Mouse (Mus musculus) left cerebral cortex, adult 8-10 months (tissue): ENCODE measurements at regions not wholly inside any gene's neighbourhood (a gene's known extent, or its start where the extent isn't known, plus 50 kb on each side); places are given as distances from the start of the nearest gene placed in this dataset.

Experiments
- DNase-seq, 2 experiments: peaks; one replicate each; pipeline ENCODE4 v3.0.0; 2022; ENCODE audit warnings: low spot score in 2 of 2

DNA sequence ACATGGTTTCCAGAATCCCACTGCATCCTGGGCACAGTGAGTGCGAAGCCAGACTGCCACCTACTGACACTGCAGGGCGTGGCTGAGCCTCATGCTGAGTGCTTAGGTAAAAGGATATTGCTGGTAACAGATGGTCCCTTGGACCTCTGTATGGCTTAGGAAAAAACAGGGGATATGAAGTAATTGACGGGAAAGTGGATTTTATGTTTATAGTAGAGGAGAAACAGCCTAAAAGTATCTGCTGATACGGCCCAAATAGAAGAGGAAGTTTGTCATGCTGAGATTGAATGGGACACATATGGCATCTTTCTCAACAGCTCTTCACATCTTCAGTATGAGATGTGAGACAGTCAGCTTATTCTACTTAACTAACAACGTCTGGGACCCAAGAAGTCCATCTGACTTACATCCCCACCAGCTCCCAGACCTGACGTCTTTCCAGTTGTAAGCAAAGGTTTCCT, 182.1 kb downstream of the Rap2a start:
- no peak for DNase-seq

DNA sequence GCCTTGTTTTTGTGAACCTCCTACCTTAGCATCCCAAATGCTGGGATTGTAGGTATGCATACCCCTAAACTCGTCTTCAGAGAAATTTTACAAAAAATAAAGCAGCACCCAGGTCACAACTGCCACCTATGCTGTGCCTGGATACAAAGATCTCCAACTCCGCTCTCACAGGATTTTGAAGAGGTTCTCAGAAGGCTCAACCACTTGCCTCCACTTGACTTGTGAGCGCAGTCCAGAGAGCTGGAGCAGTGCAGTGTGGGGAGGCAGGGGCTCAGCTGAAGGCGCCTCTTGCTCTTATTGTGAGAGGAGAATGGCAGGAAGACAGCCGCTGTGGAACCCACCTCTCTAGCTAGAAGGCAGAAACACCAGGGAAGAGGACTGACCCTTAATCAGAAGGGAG, 182.9 kb downstream of the Rap2a start:
- DNase-seq = no peak

DNA sequence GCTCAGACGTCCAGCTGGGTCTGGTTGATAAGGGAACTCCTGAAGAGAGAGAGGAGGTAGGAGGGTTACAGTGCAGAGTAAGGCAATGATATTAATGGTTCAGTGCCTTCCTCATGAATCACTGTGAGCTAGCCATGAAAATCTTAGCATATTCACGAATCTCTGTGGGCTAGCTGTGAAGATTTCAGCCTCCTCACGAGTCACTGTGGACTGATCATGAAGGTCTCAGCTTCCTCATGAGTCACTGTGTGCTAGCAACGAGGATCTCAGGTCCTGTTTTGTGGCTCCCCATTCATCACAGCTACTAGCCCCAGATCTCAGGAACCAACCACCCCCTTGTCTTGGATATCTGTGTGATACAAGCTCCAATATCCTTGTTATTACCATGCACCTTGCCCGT, 191.4 kb downstream of the Rap2a start:
- peak in 1 of 2 experiments; percentile 31 for DNase-seq

DNA sequence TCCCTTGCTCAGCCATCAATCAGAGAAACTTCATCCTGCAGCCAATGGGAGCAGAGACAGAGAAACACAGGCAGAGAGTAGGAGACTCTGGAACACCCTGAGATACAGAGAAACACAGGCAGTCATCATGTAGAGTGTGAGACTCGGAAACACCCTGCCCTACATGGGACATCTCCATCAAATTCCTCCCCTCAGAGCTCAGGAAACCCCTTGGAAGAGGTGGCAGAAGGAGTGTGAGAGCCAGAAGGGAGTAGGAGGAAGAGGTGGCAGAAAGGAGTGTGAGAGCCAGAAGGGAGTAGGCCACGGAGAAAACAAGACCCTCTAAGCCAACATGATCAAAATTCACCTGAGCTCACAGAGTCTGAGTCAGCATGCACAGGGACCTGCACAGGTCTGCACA, 197.5 kb downstream of the Rap2a start:
- DNase-seq = no peak

DNA sequence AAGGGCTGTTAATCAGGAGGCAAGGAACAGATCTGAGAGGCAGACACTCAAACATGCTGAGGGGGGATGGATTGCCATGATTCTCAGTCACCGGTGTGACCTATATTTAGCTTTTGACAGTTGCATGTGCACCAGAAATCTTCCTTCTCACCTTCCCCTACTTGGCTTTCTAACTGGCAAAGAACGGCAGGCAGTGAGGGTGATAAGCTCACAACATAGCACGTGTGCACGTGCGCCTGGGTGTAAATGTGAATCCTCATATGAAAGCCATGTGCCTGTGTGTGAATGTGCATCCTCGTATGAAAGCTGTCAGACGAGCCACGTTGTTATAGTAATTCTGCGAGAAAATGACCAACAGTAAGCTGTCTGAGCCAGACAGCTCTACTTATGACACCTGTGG, 200.3 kb downstream of the Rap2a start:
- peak in 1 of 2 experiments; percentile 39 for DNase-seq

DNA sequence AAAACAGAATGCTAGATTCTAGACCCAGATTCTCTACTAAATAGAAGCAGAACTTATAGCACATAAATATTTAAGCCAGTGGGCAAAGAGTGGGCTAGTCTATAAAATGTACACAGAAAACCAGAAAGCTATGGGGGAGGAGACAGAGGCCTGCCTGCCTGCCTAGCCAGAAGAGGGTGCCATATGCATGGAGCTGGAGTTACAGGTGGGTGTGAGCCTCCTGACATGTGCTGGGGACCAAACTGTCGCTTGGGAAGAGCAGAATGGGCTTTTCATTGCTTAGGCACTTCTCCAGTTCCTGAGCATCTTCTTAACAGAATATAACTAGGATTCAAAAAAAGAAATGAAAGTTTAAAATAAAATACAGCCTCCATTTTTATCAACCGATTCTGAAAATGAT, 200.8 kb downstream of the Rap2a start:
- DNase-seq = peak in 1 of 2 experiments; percentile 36

DNA sequence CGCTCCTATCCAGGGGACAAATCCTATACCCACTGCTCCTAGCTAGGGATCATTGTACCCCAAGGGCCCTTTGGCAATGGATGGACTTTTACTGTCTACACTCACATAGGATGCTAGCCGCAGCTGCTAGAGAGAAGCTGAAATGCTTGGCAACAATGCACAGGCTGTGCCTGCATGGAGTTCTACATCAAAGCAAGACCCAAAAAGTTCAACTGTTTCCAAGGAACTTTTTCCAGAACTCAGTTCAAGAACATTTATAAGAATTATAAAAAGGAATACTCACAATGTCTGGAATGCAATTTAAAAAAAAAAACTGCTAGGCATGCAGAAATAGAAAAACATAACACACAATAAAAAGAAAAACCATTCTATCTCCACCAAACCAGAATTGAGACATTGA, 202.0 kb downstream of the Rap2a start:
- DNase-seq = no peak

DNA sequence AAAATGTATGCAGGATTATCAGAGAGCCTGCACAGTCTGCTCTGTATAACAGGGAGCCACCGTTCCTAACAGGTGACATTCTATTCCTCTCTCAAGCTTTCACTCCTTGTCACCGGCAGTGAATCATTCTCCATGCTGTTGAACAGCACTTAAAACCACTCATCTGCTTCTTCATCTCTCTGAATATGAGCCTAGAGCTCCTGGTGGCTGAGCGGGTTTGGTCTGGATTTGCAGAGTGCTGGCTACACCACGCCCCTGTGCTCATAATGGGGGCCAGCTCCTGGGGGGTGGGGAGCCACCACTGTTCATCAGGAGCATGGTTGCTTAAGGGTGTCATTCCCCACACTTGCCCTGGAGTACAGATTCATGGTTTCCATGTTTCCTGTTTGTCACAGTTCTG, 207.0 kb downstream of the Rap2a start:
- DNase-seq = no peak

DNA sequence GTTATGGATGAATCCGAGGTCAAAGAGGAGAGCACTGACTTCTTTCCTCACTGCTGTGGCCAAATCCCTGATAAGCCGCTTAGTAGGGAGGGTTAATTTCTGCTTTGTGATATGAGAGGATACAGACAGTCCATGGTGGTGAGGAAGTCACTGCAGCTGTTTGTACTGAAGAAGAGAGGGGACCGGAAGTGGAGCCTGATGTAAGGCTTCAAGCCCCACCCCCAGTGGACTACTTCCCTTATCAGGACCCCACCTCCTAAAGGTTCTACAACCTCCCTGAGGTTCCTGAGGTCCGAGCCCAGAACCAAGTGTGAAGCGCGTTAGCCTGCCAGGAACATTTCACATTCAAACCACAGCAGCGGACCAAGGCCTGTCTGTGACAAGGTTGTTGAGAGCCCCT, 207.6 kb downstream of the Rap2a start:
- no peak for DNase-seq

DNA sequence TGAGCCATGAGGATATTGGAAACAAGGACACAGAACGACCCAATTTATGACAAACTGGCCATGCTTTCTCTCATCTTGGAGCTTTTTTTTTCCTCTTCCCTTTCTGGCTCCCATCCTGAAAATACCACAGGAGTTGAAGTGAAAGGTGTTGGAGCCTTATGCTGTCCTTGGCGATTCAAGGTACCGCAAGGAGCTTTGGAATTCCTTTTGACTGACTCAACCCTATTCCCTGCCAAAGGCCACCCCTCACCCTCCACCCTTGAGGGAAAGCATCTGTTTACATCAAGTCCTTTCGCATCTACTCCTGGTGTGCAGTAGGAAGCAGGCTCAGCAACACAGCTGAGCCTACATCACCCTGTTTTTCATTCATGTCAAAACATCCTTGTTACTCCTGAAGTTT, 208.5 kb downstream of the Rap2a start:
- no peak for DNase-seq

DNA sequence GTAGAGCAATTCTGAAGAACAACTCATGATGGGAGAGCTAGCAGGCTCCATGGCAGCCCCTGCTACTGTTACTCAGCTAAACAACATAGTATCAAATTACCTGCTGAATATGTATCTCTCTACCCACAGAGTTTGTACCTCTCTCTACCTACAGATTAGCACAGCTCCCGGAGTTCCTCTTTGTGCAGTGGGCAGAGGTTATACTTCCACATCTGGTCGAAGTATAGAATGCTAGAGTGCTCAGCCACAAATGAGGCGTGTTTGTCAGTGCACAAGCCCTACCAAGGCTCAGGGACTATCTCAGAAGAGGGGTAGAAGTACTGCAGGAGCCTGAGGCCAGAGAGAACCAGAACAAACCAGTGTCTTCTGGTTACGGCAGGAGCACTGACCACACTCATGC, 211.6 kb upstream of the Ipo5 start:
- DNase-seq = no peak

DNA sequence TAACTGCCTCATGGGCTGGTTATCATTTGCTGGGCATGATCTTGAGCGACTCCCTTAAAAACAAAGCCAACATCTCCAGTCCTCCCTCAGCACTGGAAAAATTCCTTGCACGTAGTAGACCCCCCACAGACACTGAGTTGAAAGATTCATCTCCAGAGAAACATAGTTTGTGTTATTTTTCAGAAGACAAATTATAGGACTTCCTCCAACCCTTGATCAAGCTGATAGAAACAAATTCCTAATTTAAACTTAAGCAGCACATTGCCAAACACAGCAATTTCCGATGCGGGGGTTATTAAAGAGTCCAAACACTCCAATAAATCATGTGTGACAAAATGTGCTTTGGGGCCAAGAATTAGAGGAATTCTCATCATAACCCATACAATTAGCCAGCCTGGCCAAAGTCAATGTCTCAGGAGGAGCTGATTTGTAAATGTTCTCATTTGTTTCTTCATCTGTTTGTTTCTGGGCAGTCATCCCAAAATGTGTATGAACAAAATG, 205.7 kb upstream of the Ipo5 start:
- DNase-seq = no peak

DNA sequence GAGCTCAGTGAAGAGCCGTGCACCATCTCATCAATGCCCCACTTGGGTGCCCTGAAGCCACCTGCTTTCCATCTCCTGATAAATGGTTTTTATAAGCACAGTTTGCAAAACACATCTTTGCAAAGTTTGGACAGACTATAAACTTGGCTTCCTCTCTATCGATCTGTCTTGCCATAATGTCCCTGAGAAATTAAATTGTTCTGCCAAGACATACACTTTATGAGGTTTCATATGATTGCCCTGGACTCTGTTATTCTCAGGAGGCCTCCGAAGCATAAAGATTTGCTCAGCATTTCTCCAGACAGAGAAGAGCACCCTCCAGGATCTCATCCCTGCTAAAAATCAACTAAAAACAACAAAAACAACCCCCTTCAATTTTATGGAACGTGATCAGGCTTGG, 200.2 kb upstream of the Ipo5 start:
- no peak for DNase-seq

DNA sequence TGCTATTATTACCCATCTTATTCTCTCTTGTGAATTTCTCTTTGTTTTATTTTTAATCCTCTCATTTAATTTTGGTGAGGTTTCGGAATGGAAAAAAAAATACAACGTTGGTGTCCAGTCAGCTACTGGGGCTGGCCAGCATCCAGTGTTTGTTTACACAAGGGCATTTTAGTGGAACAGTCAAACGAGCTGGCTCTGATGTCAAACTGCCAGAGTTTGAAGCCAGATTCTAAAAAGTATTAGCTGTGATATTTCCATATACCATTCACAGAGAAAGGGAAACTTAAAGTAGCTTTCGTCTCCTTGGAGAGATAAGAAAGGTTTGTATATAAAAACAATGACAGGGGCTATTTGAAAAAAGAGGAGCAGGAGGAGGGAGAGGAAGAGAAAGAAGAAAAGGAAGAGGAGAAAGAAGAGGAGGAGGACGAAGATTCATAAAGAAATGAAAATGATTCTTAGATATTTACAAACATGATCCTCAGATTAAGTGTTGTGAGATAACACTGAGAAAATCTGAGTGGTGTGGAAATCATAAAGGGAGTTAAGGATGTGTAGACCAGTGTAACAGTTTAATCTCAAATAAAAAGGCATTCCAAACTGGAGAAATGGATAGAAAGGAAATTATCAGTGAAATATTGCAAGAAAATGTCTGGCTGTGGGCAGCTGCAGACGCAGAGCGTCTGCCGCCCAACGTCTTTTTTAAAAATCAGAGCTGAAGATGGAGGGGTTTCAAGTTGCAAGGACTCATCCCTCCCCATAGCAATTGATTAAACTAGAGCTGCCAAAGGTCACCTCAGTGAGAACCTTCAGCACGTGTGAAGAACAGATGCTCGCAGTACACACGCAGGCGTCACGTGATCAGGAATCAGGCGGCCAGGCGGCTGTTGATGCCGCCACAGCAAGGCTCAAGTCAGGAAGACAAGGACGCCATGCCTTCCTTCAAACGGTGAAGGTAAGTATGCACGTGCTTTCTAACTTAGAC, 190.3 kb upstream of the Ipo5 start:
- no peak for DNase-seq

DNA sequence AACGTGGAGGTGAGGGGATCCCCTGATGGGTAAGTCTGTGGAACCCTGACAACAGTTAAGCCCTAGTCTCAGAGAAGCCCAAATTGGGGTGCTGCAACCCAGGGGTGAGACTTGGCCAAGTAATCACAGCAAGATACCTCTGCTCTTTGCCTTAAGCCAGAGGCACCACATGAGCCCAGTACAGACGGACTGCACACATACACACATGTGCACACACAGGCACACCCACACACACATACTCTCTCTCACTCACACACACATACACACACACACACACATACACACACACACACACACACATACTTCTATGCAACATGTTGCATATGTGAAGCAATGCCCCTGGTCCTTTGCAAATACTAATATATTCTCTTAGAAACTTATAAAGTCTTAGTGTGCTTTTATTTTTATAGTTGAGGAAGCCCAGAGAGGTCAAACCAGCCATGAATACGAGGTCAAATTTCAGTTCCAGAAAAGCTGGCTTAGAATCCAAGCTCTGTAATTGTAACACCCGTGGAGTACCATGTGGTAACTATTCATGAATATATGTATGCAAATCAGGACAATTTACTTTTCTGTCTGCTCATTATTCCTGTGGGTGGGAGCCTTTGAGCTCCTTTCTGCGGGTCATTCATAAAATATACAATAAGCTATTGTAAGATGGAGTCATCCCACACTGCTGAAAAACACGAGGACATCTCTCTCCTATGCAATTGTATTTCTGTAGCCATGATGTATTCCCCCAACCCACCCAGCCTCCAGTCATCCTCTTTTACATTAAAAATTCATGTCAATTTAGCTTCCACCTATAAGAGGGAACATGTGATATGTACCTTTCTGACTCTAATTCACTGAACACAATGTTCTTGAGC, 189.2 kb upstream of the Ipo5 start:
- DNase-seq = no peak

DNA sequence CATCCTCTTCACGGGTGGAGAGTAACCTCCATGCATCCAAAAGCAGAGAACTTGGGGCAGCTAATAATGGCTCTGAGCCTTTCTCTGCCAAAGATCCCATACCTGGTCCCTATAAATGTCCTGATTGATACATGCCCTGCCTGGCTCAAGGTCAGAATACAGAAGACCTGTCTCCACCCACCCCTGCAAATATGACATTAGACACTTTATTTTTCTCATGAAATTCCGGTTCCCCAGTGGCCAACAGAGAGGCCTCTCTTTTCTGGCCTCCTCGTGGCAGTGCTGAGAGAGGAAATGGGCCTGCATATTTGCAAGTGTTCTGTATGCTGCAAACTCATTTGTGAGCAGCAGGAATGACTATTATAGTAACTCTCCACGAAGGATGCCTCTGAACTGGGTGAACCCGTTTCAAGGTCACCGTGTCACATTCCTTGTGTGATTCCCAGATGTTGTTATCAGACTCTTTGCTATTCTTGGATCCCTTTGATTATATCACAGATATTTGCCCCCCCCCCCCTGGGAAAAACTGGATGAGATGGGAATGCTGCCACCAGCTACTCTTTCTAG, 188.4 kb upstream of the Ipo5 start:
- no peak for DNase-seq

DNA sequence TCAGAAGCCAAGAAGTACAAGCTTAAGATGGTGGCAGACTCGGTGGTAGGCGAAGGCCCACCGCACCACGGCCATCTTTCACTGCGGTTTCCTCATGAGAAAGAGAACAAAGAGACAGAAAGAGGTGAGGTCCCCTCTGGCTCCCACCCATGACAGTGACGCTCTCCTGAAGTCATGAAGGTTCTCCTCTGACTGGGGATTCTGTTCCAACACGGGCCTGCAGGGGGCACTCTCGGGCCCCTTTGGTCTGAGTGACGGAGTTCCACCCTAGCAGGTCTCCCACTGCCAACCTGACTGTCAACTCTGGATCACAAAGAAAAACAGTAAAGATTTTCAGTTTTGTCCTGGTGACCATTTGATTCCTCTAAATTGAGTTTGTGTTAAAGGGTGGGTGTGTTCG, 182.9 kb upstream of the Ipo5 start:
- DNase-seq = no peak

DNA sequence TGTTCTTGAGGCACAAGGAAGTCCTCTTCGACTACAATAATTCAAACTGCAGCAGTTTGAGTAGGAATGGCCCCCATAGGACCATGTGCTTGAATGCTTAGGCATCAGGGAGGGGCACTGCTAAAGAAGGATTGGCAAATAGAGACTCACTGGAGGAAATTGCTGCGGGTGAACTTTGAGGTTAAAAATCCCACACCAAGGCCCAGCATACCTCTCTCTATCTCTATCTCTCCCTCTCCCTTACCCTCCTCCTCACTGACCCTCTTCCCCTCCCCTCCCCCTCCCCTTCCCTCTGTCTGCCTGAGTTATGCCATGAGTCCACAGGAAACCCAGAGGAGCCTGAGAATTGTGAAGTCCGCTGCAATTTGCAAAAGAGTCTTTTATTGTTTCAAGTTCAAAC, 180.8 kb upstream of the Ipo5 start:
- DNase-seq = no peak

DNA sequence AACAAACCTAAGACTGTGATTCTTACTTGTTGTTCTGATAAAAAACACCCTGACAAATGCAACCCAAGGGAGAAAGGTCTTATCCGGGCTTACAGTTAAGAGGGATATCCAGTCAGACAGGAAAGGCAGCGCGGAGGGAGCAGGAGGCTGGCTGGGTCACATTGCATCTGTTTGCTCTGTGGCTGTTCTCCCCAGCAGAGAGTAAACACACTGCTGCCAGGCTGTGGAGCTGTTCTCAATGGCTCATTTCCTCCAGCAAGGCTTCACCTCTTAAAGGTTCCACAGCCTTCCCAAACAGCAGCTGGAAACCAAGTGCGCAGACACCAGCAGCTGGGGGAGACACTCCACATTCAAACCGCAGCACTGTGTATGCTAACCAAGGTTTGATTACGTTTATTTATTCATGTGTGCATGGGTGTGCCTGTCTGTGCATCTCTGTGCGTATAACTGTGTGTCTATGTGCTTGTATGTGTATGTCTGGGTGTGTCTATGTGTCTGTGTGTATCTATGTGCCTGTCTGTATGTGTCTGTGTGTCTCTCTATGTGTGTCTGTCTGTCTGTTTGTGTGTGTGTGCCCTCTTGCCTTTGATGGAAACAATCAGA, 179.2 kb upstream of the Ipo5 start:
- no peak for DNase-seq

DNA sequence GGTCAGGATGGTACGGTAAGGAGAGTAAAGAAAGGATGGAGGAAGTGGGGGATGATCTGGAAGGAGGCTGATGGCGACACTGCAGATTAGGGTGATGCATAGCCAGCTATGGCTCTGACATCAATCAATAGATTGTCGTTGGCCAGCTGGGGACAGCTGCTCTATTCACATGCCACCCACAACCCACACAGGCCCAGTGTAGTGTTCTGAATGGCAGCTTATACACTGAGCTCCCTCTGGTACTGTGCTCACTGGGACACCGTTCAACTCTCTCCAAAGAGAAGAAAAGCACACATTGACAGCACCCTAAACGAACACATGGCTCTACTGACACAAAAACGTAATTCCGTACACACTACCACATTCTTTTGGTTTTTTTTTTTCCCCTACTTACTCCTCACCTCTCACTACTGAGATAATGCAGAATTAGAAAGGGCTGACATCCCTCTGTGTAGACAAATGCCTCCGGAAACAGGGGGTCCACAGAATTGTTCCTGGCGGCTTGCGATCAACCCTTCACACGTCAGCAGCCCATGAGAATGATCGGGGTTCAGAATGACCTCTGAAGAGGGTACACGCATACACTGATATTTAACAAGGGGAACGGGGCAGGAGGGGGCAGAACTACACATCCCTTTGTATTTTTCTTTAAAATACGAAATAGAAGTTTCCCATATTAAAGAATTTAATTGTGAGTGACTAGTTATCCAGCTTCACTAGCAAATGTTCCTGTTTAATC, 178.5 kb upstream of the Ipo5 start:
- peak in 1 of 2 experiments; percentile 34 for DNase-seq
